Mouse (Mus musculus) spleen, adult 18-20 months (tissue): Measurements from ENCODE around the gene Skiv2l.
"Not testable (repeated sequence)": the region's sequence is repeated elsewhere in the genome, so short reads cannot be mapped to it uniquely, and the experiment has no call there.

Source experiments
- DNase-seq, 2 experiments: peaks; one replicate each; pipeline ENCODE4 v3.0.0; 2022; ENCODE audit warnings: mixed read lengths in 2 of 2

Skiv2l gene

GRCm38 (mm10) chr17:34810411-34810810 is 39.6 kb downstream of the Skiv2l start:
- not testable (repeated sequence) for DNase-seq

GRCm38 (mm10) chr17:34808599-34809205 is 41.3 kb downstream of the Skiv2l start:
- no peak for DNase-seq

- DNase-seq: no peak
Measured at GRCm38 (mm10) chr17:34807176-34807575, 42.8 kb downstream of the Skiv2l start.

- DNase-seq: no peak
Measured at GRCm38 (mm10) chr17:34804871-34805562, 45.0 kb downstream of the Skiv2l start.

- DNase-seq: not testable (repeated sequence)
Measured at GRCm38 (mm10) chr17:34804301-34804700, 45.7 kb downstream of the Skiv2l start, which contains the start of gene Cyp21a1. Gene Cyp21a1, minus strand, starts transcription at chr17:34804561.

GRCm38 (mm10) chr17:34803367-34803766 is 46.6 kb downstream of the Skiv2l start:
- DNase-seq: not testable (repeated sequence)

GRCm38 (mm10) chr17:34802756-34803155 is 47.3 kb downstream of the Skiv2l start:
- DNase-seq: not testable (repeated sequence)

- DNase-seq: not testable (repeated sequence)
Measured at GRCm38 (mm10) chr17:34800781-34801305, 49.2 kb downstream of the Skiv2l start.

GRCm38 (mm10) chr17:34799531-34799925 is 50.5 kb downstream of the Skiv2l start:
- DNase-seq: no peak

GRCm38 (mm10) chr17:34798866-34799530 is 51.0 kb downstream of the Skiv2l start:
- no peak for DNase-seq

GRCm38 (mm10) chr17:34798071-34798470 is 51.9 kb downstream of the Skiv2l start:
- DNase-seq: not testable (repeated sequence)

- not testable (repeated sequence) for DNase-seq
Measured at GRCm38 (mm10) chr17:34797211-34797995, 52.6 kb downstream of the Skiv2l start.

- DNase-seq: no peak
Measured at GRCm38 (mm10) chr17:34796311-34797140, 53.5 kb downstream of the Skiv2l start.

- DNase-seq: peak in 1 of 2 experiments; percentile 47
Measured at GRCm38 (mm10) chr17:34795633-34796032, 54.4 kb downstream of the Skiv2l start.

- no peak for DNase-seq
Measured at GRCm38 (mm10) chr17:34795016-34795415, 55.0 kb downstream of the Skiv2l start.
